Mouse (Mus musculus) frontal cortex, adult (tissue): ENCODE measurements at regions not wholly inside any gene's neighbourhood (a gene's known extent, or its start where the extent isn't known, plus 50 kb on each side); places are given as distances from the start of the nearest gene placed in this dataset.

ENCODE experiments used
- ATAC-seq: cut with Nextera tagmentation; 2 replicates; pipeline ENCODE4 v1.9.2; 2017; ENCODE audit warnings: mild to moderate bottlenecking, moderate library complexity, mixed read lengths; ENCODE audit not compliant: low TSS enrichment

DNA sequence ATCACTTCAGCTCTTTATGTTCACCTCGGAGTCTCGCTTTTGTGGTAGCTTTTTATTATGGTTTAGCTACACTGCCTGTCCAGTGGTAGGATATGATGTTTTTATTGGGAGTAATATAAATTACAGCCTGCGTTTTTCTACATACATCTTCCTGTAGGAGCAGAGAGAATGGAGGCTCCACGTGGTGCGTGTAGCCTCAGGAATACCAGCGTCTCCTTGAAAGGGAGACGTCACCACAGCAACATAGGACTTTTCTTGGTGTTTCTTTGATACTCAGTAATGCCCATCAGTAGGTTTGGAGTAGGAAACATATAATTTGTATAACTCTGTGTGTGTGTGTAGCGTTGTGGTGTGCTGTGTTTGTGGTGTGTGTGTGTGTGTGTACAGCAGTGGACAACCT lies 150.7 kb downstream of the Ndufs4 start:
- ATAC-seq, result no peak

DNA sequence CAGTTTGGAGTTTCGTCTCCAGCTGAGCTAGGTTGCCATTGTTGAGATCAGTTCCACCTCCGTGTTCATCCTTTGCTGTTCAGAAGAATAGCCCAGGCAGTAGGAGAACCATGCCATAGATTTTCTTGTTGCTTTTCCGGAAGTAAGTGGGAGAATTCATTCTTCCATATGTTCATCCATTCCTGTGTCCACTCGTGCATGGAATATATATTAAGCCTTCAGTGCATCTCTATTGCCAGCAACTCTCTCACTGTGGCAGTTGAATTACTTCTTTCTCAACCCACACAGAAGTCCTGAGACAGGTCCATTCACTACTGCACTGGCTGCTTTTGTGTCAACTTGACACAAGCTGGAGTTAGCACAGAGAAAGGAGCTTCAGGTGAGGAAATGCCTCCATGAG lies 152.2 kb downstream of the Ndufs4 start:
- ATAC-seq, result peak; percentile 93

DNA sequence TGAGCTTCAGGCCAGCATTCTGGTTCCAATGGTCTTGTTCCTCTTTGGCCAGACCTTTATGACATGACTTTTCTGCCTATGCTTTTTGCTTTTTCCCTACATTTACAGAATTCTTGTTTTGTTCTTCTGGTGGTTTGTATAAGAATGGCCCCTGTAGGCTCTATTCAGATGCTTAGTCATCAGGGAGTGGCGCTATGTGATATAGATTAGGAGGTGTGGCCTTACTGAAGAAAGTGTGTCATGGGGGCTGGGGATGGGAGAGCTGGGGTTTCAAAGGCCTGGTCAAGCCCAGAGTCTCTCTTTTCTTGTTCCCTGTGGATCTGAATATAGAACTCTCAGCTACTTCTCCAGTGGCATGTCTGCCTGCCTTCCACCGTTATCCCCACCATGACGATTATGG lies 155.9 kb downstream of the Ndufs4 start:
- ATAC-seq, result no peak

DNA sequence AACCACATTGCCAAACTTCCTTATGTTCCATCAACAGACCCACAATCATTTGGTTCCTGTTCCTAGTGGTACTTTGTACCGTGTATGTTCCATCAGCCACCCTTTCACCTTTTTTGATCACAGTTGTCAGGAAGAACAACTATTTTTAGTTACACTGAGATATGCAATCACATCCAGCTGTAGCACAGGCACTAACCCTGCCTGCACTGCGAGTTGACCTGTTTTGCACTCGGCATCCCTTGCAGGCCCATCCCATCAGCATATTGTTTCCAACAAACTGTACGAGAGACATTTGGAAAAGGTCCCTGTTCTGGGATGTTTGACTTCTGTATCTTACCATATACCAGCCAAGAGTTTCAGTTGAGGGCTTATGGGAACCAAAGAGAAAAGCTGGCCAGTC lies 157.5 kb downstream of the Ndufs4 start:
- ATAC-seq, result no peak

DNA sequence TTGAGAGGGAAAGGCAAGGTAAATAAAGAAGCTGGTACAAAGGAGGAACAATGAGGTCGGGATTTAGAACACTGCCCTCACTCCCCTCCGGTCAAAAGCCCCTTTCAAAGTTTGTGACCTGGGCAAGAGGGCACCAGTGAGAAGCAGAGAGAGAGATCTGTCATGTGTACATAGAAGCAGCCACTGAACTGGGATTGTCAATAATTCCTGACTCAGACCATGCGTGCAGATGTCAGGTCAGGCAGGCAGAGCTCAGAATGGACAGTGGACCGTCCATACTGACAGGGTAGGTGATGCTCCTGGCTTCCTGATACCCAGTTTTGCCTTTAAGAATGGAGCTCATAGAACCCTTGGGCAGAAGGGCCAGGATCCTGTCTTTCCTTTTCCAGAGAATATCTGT lies 161.0 kb downstream of the Ndufs4 start:
- ATAC-seq, result no peak

DNA sequence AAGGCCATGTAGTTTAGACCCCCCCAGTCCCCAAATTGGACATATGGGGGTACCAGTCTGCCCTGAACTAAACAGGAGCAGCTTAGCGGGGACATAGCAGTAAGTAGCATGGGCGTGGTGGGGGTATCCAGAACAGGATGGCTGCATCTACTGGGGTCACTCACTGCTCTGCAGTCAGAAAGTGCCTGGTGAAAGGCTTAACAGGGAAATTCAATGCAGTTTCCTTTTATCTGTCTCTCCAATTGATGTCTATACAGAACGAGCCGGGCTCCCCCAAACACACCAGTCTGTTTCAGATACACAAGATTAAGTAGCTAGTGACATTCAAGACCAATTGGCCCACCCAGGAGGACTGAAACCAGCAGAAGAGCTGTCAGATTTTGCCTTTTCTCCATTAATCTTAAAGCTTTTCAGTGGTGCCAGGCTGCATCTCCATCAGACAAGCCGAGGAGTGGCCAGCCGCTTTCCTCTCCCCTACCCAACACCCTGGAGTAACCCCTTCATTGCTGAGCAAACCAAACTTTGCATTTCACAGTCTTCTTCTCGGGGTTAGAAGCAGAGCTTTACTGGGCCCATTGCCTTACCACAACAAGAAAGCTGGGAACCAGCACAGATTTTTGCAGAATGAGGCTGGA lies 161.7 kb downstream of the Ndufs4 start:
- ATAC-seq, result no peak

DNA sequence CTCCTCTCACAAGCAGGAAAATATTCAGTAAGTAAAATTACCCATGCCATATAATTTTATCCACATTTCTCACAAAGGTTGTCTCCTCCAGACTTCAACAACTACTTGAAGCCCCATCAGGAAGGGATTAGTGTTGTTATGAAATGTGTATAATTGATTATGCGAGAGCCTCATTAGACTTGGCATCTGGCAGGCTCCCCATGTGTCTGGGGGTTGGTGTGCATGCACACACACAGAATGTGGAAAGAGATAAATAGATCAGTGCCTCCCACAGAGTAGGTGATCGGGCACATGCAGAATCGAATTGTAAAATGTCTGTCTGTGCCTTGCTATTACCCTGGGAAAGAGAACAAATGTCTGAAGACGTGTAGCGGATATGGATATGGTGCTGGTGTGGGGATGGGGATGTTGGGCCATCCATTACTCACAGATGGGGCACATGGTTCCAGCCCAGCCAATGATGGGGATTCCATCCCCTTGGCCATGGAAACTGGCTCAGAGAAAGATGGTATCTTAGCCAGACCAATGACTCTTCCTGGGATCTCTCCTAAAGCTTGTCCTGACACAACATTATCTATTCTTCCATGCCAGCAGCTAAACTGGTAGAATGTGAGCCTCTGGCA lies 168.1 kb downstream of the Ndufs4 start:
- no peak for ATAC-seq

DNA sequence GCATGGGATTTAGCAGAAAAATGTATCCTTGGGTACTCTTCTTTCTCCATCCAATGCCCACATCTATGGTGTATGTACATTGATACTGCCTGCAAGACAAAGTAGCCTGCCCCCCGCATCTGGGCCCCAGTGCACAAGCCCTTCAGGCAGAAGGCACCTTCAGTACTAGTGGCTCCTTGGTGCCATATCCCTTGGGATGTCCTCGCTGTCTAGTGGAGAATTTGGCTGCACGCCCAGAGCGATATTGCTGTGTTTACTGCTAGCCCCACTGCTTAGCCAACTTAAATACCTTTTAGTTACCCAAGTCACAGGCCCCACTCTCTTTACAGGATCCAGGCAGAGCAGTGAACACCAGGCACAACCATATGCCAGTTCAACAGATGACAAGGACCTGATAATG lies 173.0 kb downstream of the Ndufs4 start:
- ATAC-seq, result no peak
